Mouse (Mus musculus): ENCODE measurements around the gene Cacna1b.

GRCm38 (mm10) chr2:24606531-24606930, 156.4 kb downstream of the Cacna1b start:
- TF ChIP-seq POLR2A (IDR thresholded peaks at IDR 0.05; ENCODE audit: borderline replicate concordance, extremely low read depth, low read depth, low read length) (no peak), CTCF (IDR thresholded peaks at IDR 0.05; ENCODE audit: insufficient read depth, low read length) (no peak)
